Mouse (Mus musculus): Measurements from ENCODE around the gene Hdx. TPM values are rescaled to one million over a fixed set of nuclear protein-coding genes. Genes with fewer than 3 reads are reported as not detected.

Hdx gene
- 0.54 and 0.63 TPM in 2 replicates for polyA plus RNA-seq (2012; rRNA removed)

DNA sequence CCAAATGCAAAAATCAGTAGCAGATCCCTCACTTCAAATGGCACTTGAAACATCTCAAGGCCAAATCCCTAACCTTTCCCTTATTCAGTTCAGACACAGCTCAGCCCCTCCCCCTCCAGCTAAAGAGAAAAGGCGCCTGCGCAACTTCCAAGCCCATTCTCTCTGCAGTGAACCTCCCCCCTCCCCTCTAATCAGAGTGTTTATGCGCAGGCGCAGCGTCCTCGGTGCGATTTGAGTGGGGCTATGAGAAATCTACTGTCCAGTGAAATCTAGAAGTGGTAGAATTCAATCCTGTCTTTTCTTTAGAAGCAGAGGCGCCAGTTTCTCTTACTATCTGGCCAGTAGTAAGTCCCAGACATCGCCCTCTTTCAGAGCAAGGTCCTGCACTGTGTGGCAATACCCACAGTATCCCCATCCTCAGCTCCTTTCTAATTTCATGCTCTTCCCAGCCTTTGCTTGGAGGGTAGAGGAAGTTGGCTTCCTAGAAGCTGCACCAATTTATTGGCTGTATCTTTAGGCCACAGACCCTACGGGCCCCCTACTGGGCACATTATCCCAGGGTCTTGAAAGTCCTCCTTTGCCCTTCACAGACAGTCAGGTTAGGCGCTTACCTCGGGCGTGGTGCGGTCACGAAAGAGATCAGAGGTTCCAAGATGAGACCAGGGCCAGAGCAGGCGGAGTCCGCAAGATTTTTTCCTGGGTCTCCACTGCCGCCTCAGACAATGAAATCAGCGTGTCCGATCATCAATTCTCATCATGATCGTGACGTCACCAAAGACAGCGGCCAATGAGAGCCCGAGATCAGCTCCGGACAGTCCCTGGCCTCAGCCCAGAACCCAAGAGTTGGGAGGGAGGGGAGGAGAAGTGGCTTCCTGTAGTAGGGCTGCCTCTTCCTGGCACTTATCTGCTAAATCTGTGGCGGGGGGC, at the start of gene Hdx:
Gene Hdx (minus strand): TSS at position 724 of the 927 bp plus-strand sequence.

DNA sequence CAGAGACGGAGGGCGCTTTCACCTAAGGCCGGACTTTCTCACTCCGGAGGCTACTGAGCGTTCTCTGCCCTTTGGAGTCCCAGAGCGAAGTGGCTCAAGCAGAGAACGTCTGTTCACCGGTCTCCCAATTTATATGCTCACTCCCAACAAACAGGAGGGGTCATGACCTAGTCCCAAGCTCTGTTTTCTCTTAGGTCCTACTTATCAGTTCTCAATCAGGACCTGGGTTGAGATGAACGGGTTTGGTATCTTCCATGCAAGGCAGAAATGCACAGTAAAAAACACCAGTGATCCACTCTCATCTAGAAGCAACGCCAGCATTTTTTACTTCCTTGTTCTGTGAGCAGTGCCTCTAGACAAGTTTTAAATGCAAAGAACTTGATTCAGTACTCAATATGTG, 159.0 kb downstream of the Hdx start, which contains the start of gene Rps6ka6:
Gene Rps6ka6 (minus strand): TSS at position 101 of the 400 bp plus-strand sequence.

Other genes starting within 250 kb of the Hdx start
- 0.21 and 0.59 TPM in 2 replicates for gene Rps6ka6, start 159.1 kb downstream of the Hdx start, polyA plus RNA-seq (2012; rRNA removed)
- not detected in 2 replicates for gene Gm45194, start 194.3 kb upstream of the Hdx start, polyA plus RNA-seq (2012; rRNA removed)